Mouse (Mus musculus) central nervous system, embryonic 14 days (tissue): ENCODE measurements around the gene Psmd2. TPM values are rescaled to one million over a fixed set of nuclear protein-coding genes. Genes with fewer than 3 reads are reported as not detected.

ENCODE experiments used
- polyA plus RNA-seq: library from polyadenylated mRNA; depleted of rRNA; stranded (reverse); fragments of >200 nt; gene quantifications from 2 replicates; pipeline ENCODE4 v1.2.3, GENCODE M21; 2012; rRNA removed

The Psmd2 gene
- 219 and 227 TPM in 2 replicates for polyA plus RNA-seq

GRCm38 (mm10) chr16:20651076-20651946, at the start of gene Psmd2:
TSS of gene Psmd2 (plus strand) at chr16:20651652.

GRCm38 (mm10) chr16:20611357-20612227, 39.9 kb upstream of the Psmd2 start, which contains the start of the genes Eef1akmt4, Gm49333 and Alg3:
TSS of gene Eef1akmt4 (plus strand) at chr16:20611593.
TSS of gene Gm49333 (plus strand) at chr16:20611610.
TSS of gene Alg3 (minus strand) at chr16:20611735.

GRCm38 (mm10) chr16:20621191-20621990, 30.1 kb upstream of the Psmd2 start, which contains the start of gene Camk2n2:
TSS of gene Camk2n2 (minus strand) at chr16:20621287.

GRCm38 (mm10) chr16:20629731-20630634, 21.5 kb upstream of the Psmd2 start, which contains the start of gene Ece2:
TSS of gene Ece2 (plus strand) at chr16:20629828.

GRCm38 (mm10) chr16:20668013-20668412, 16.6 kb downstream of the Psmd2 start, which contains the start of gene Eif4g1:
TSS of gene Eif4g1 (plus strand) at chr16:20668313.

GRCm38 (mm10) chr16:20693111-20693701, 41.8 kb downstream of the Psmd2 start, which contains the start of gene Fam131a:
TSS of gene Fam131a (plus strand) at chr16:20693241.

Other genes starting within 250 kb of the Psmd2 start
- 269 and 286 TPM in 2 replicates for gene Abcc5, start 225.3 kb upstream of the Psmd2 start, polyA plus RNA-seq
- 50.9 and 53.0 TPM in 2 replicates for gene Eif2b5, start 152.8 kb upstream of the Psmd2 start, polyA plus RNA-seq
- 81.3 and 94.9 TPM in 2 replicates for gene Dvl3, start 134.7 kb upstream of the Psmd2 start, polyA plus RNA-seq
- 996 and 1,020 TPM in 2 replicates for gene Ap2m1, start 116.2 kb upstream of the Psmd2 start, polyA plus RNA-seq
- 68.0 and 74.3 TPM in 2 replicates for gene Abcf3, start 103.1 kb upstream of the Psmd2 start, polyA plus RNA-seq
- 29.8 and 35.2 TPM in 2 replicates for gene Vwa5b2, start 62.2 kb upstream of the Psmd2 start, polyA plus RNA-seq
- 11.8 and 12.3 TPM in 2 replicates for gene Eef1akmt4, start 40.1 kb upstream of the Psmd2 start, polyA plus RNA-seq
- 0.06 TPM in 1 of 2 replicates, not detected in the other for gene Gm49333, start 40.0 kb upstream of the Psmd2 start, polyA plus RNA-seq
- gene Alg3, start 39.9 kb upstream of the Psmd2 start, polyA plus RNA-seq = 27.2 and 27.6 TPM in 2 replicates
- gene Camk2n2, start 30.4 kb upstream of the Psmd2 start, polyA plus RNA-seq = 65.1 and 66.7 TPM in 2 replicates
- 29.3 and 32.5 TPM in 2 replicates for gene Ece2, start 21.8 kb upstream of the Psmd2 start, polyA plus RNA-seq
- gene Eif4g1, start 16.7 kb downstream of the Psmd2 start, polyA plus RNA-seq = 245 and 252 TPM in 2 replicates
- gene Fam131a, start 41.6 kb downstream of the Psmd2 start, polyA plus RNA-seq = 44.1 and 52.6 TPM in 2 replicates
- gene Polr2h, start 66.0 kb downstream of the Psmd2 start, polyA plus RNA-seq = 67.8 and 68.8 TPM in 2 replicates
- gene Clcn2, start 66.1 kb downstream of the Psmd2 start, polyA plus RNA-seq = 80.5 and 93.6 TPM in 2 replicates
- gene Chrd, start 81.5 kb downstream of the Psmd2 start, polyA plus RNA-seq = 24.7 and 29.3 TPM in 2 replicates
- gene Thpo, start 82.9 kb downstream of the Psmd2 start, polyA plus RNA-seq = 3.2 and 3.3 TPM in 2 replicates